Mouse (Mus musculus) embryonic stem cell, embryonic (primary cell): ENCODE data around the gene Lmnb2.

Experiments used
- CTCF ChIA-PET, 4 experiments: fragments of 300-600 bp in 2 of 4; fragments of 350-600 bp in 2 of 4; sonication (Branson Sonifier 250); formaldehyde crosslinking; loops; one replicate each; lab custom pipeline; 2022; ENCODE audit warnings: inconsistent platforms in 2 of 4; lab: Charles Lee
- POLR2A ChIA-PET, 4 experiments: fragments of 300-600 bp in 2 of 4; fragments of 350-600 bp in 2 of 4; sonication (Branson Sonifier 250); formaldehyde crosslinking; loops; one replicate each; lab custom pipeline; 2022; ENCODE audit warnings: antibody characterized with exemption in 4 of 4, inconsistent platforms in 1 of 4; lab: Charles Lee

Gene Lmnb2

GRCm38 (mm10) chr10:80903282-80903681, 14.8 kb downstream of the Lmnb2 start:
- ChIA-PET CTCF (no interaction called here), POLR2A (interaction anchor here in 2 of 4 experiments (1.2 to 5.8 kb wide), 4 partner anchors 15 to 58 kb away, joined by 4 to 64 read pairs (median 32); partner anchors contain the start of genes Gadd45b (in 2 of the 2) and Lmnb2 (in 1 of the 2))

- CTCF ChIA-PET, result interaction anchor here (0.6 to 3.0 kb wide), 5 partner anchors 21 to 155 kb away, joined by 3 to 21 read pairs (median 3); no protein-coding TSS in a partner anchor
- POLR2A ChIA-PET, result interaction anchor here in 3 of 4 experiments (0.6 to 5.8 kb wide), 12 partner anchors 11 to 281 kb away, joined by 3 to 64 read pairs (median 6); partner anchors contain the start of genes Gadd45b (in 2 of the 3), Lmnb2 (in 2 of the 3) and 4930442H23Rik (in 1 of the 3)
Measured at GRCm38 (mm10) chr10:80902273-80902940, 15.6 kb downstream of the Lmnb2 start.

GRCm38 (mm10) chr10:80901409-80902272, 16.4 kb downstream of the Lmnb2 start:
- POLR2A ChIA-PET, result interaction anchor here in 3 of 4 experiments (0.6 to 5.8 kb wide), 28 partner anchors 12 to 391 kb away, joined by 3 to 64 read pairs (median 6); partner anchors contain the start of genes Gadd45b (in 2 of the 3), Lmnb2 (in 2 of the 3), 4930442H23Rik (in 1 of the 3) and Ap3d1 (in 1 of the 3)

GRCm38 (mm10) chr10:80900318-80901247, 17.5 kb downstream of the Lmnb2 start, which contains the start of gene Timm13:
Gene Timm13 (minus strand): TSS chr10:80900969.
- ChIA-PET POLR2A (interaction anchor here (0.5 to 5.8 kb wide), 84 partner anchors 9 to 1031 kb away, joined by 3 to 64 read pairs (median 4); partner anchors contain the start of genes Gadd45b (in 4 of the 4), Lmnb2 (in 3 of the 4), Map2k2 (in 3 of the 4) and Ap3d1 (in 2 of the 4)), CTCF (interaction anchor here (0.5 to 3.0 kb wide), 31 partner anchors 17 to 704 kb away, joined by 3 to 21 read pairs (median 3); partner anchors contain the start of genes Gadd45b (in 2 of the 4), Diras1 (in 1 of the 4) and Lmnb2 (in 1 of the 4))

More at GRCm38 (mm10) chr10:80901409-80902272, 16.4 kb downstream of the Lmnb2 start:
- CTCF ChIA-PET, result interaction anchor here (0.6 to 3.0 kb wide), 9 partner anchors 21 to 181 kb away, joined by 3 to 21 read pairs (median 3); partner anchors contain the start of gene Slc39a3 (in 1 of the 4)

- ChIA-PET CTCF (interaction anchor here (0.5 to 3.0 kb wide), 21 partner anchors 17 to 393 kb away, joined by 3 to 21 read pairs (median 4); partner anchors contain the start of genes Gadd45b (in 2 of the 4) and Lmnb2 (in 1 of the 4)), POLR2A (interaction anchor here (0.5 to 5.8 kb wide), 74 partner anchors 8 to 393 kb away, joined by 3 to 64 read pairs (median 4); partner anchors contain the start of genes Gadd45b (in 4 of the 4), Lmnb2 (in 3 of the 4), Map2k2 (in 2 of the 4) and Slc39a3 (in 2 of the 4))
Measured at GRCm38 (mm10) chr10:80899591-80900317, 18.3 kb downstream of the Lmnb2 start.

- ChIA-PET CTCF (interaction anchor here in 1 of 4 experiments (4.6 kb wide), 1 partner anchor 18 kb away, joined by 21 read pairs; no protein-coding TSS in a partner anchor), POLR2A (interaction anchor here in 3 of 4 experiments (0.5 to 4.0 kb wide), 9 partner anchors 10 to 245 kb away, joined by 3 to 22 read pairs (median 6); partner anchors contain the start of gene Lmnb2 (in 1 of the 3))
Measured at GRCm38 (mm10) chr10:80899074-80899473, 19.0 kb downstream of the Lmnb2 start.

GRCm38 (mm10) chr10:80897861-80898510, 20.1 kb downstream of the Lmnb2 start:
- ChIA-PET POLR2A (interaction anchor here in 3 of 4 experiments (0.7 to 4.0 kb wide), 9 partner anchors 9 to 155 kb away, joined by 3 to 22 read pairs (median 4); partner anchors contain the start of genes Gadd45b (in 2 of the 3) and Lmnb2 (in 1 of the 3)), CTCF (interaction anchor here in 2 of 4 experiments (0.8 to 4.6 kb wide), 5 partner anchors 17 to 548 kb away, joined by 3 to 21 read pairs (median 5); no protein-coding TSS in a partner anchor)

GRCm38 (mm10) chr10:80896581-80897485, 21.2 kb downstream of the Lmnb2 start:
- POLR2A ChIA-PET, result interaction anchor here in 3 of 4 experiments (0.6 to 4.0 kb wide), 18 partner anchors 8 to 297 kb away, joined by 3 to 22 read pairs (median 4); partner anchors contain the start of genes Gadd45b (in 3 of the 3), Amh (in 1 of the 3), Dot1l (in 1 of the 3) and Lmnb2 (in 1 of the 3)

GRCm38 (mm10) chr10:80895697-80896096, 22.3 kb downstream of the Lmnb2 start:
- CTCF ChIA-PET, result interaction anchor here (0.9 to 4.6 kb wide), 9 partner anchors 12 to 99 kb away, joined by 3 to 21 read pairs (median 4); partner anchors contain the start of gene Amh (in 1 of the 4)
- POLR2A ChIA-PET, result interaction anchor here in 3 of 4 experiments (0.6 to 2.9 kb wide), 24 partner anchors 9 to 298 kb away, joined by 3 to 19 read pairs (median 4); partner anchors contain the start of genes Gadd45b (in 3 of the 3), Dot1l (in 1 of the 3) and Lmnb2 (in 1 of the 3)

More at GRCm38 (mm10) chr10:80896581-80897485, 21.2 kb downstream of the Lmnb2 start:
- CTCF ChIA-PET, result interaction anchor here in 3 of 4 experiments (0.5 to 4.6 kb wide), 10 partner anchors 13 to 392 kb away, joined by 3 to 21 read pairs (median 5); no protein-coding TSS in a partner anchor

GRCm38 (mm10) chr10:80895100-80895499, 22.9 kb downstream of the Lmnb2 start:
- POLR2A ChIA-PET, result interaction anchor here in 3 of 4 experiments (0.7 to 2.9 kb wide), 19 partner anchors 10 to 121 kb away, joined by 3 to 19 read pairs (median 3); partner anchors contain the start of gene Gadd45b (in 3 of the 3)

GRCm38 (mm10) chr10:80887181-80887580, 30.9 kb downstream of the Lmnb2 start:
- ChIA-PET POLR2A (interaction anchor here in 2 of 4 experiments (1.3 to 4.5 kb wide), 4 partner anchors 12 to 44 kb away, joined by 3 to 32 read pairs (median 13); partner anchors contain the start of genes Gadd45b (in 1 of the 2), Lmnb2 (in 1 of the 2) and Timm13 (in 1 of the 2)), CTCF (interaction anchor here in 2 of 4 experiments (1.2 to 13.2 kb wide), 2 partner anchors 103 to 110 kb away, joined by 4 to 353 read pairs; no protein-coding TSS in a partner anchor)

More at GRCm38 (mm10) chr10:80895100-80895499, 22.9 kb downstream of the Lmnb2 start:
- CTCF ChIA-PET, result interaction anchor here (0.9 to 4.6 kb wide), 7 partner anchors 14 to 96 kb away, joined by 3 to 21 read pairs (median 4); partner anchors contain the start of gene Amh (in 1 of the 4)

GRCm38 (mm10) chr10:80881301-80881700, 36.7 kb downstream of the Lmnb2 start:
- ChIA-PET CTCF (interaction anchor here (0.5 to 13.2 kb wide), 231 partner anchors 8 to 1198 kb away, joined by 3 to 353 read pairs (median 5); partner anchors contain the start of genes Amh (in 4 of the 4), Gadd45b (in 4 of the 4), Tmprss9 (in 4 of the 4) and Gng7 (in 3 of the 4)), POLR2A (interaction anchor here (0.5 to 5.5 kb wide), 73 partner anchors 8 to 295 kb away, joined by 3 to 42 read pairs (median 4); partner anchors contain the start of genes Gadd45b (in 3 of the 4), Timm13 (in 3 of the 4), Tmprss9 (in 2 of the 4) and Ap3d1 (in 1 of the 4))
